Mouse (Mus musculus): Measurements from ENCODE around the gene Bahcc1. TPM values are rescaled to one million over a fixed set of nuclear protein-coding genes. Genes with fewer than 3 reads are reported as not detected.

Gene Bahcc1
- polyA plus RNA-seq, 1 experiment from 2014 or later = 9.7 TPM

DNA sequence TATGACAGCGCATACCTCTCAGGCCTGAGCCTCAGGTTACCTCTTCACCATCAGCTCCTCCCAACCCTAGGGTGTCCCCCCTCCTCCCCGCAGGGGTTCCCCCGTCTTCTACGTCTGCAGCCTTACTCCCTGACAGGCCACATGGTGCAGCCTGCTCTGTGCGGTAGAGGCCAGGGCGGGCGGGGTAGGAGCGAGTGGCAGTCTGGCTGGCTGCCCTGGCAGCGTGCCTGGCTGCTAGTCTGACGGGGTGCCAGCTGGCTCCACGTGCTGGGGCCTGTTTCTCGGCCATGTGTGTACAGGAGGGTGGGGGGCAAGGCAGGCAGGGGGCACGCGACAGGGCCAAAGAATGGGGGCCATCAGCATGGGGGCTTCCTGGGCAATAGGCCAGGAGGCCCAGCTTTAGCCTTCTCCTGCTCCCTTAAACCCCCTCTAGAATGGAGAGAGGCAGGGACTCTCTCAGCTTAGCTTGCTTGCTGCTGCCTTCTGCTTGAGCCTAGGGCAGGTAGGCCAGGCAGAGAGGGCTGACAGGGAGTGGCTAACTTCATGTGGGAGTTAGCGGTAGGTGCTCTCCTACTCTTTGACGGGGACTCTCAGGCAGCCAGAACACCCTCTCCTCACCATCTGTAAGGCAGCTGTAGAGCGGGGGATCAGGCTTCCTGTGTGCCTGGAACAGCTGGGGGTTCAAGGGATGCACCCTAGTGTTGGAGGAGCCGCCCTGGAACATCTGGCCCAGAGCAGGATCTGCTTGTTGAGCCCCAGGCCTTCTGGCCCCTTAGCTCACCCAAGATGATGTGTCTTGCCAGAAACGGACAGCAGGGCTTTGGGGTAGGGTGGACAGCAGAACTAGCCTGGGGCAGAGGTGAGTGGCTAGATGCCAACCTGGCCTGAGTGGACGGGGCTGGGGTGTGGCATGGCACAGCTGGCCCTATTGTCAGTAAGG is 28.9 kb downstream of the Bahcc1 start:
- no peaks in the 10 kb centered on the region for H3K9me3 ChIP-seq (replicated peaks; ENCODE audit: control insufficient read depth, low read length, poor library complexity, severe bottlenecking)
- H3K4me2 ChIP-seq (ENCODE audit: low read length) = no peak overlapping the region
- H3K4me3 ChIP-seq (ENCODE audit: low read depth, low read length) = no peak overlapping the region
- peak; percentile 76 for ATAC-seq
- no peaks in the 10 kb centered on the region for H3K36me3 ChIP-seq (ENCODE audit: control insufficient read depth, insufficient read depth, low read length)
- peaks cover 53% of the 10 kb centered on the region for H3K4me1 ChIP-seq (ENCODE audit: control insufficient read depth, insufficient read depth, low read length)
- H3K9ac ChIP-seq (ENCODE audit: low read depth, low read length) = no peak overlapping the region
- peak overlapping the region; percentile 65 for H3K27ac ChIP-seq (ENCODE audit: low read length)
- no peaks in the 10 kb centered on the region for H3K27me3 ChIP-seq (ENCODE audit: control insufficient read depth, insufficient read depth, low read depth, low read length)
- WGBS = 25% methylated on average over 20 of the region's 20 CpGs

DNA sequence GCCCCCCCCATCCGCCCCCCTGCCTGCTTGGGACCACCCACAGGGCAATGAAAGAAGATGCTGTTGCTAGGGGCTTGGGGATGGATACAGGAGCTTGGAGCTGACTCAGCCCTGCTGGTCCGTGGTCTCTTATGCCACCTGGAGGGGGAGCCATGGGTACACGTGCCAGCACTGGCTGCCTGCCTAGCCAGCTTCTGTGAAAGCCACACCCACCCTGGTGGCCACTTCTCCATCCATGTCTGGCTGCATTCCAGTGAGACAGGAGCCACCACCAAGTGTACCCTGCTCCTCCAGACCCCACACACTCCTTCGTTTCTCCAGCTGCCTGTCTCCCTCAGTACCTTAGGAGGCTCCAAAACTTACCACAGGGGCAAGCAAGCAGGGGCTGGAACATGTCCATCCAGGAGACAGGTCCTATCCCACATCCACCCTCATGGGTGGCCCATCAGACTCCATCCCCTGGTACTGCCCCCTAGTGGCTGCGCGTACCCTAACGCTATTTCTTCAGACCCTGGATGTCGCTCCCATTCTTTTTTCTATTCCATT is 29.7 kb downstream of the Bahcc1 start:
- H3K4me3 ChIP-seq (ENCODE audit: low read depth, low read length) = no peak overlapping the region
- H3K36me3 ChIP-seq (ENCODE audit: control insufficient read depth, insufficient read depth, low read length) = no peaks in the 10 kb centered on the region
- 27% methylated on average over 8 of the region's 8 CpGs for WGBS
- H3K4me2 ChIP-seq (ENCODE audit: low read length) = no peak overlapping the region
- peak; percentile 62 for ATAC-seq
- H3K4me1 ChIP-seq (ENCODE audit: control insufficient read depth, insufficient read depth, low read length) = peaks cover 49% of the 10 kb centered on the region
- H3K9ac ChIP-seq (ENCODE audit: low read depth, low read length) = no peak overlapping the region
- peak overlapping the region; percentile 65 for H3K27ac ChIP-seq (ENCODE audit: low read length)
- H3K27me3 ChIP-seq (ENCODE audit: control insufficient read depth, insufficient read depth, low read depth, low read length) = no peaks in the 10 kb centered on the region
- no peaks in the 10 kb centered on the region for H3K9me3 ChIP-seq (replicated peaks; ENCODE audit: control insufficient read depth, low read length, poor library complexity, severe bottlenecking)

DNA sequence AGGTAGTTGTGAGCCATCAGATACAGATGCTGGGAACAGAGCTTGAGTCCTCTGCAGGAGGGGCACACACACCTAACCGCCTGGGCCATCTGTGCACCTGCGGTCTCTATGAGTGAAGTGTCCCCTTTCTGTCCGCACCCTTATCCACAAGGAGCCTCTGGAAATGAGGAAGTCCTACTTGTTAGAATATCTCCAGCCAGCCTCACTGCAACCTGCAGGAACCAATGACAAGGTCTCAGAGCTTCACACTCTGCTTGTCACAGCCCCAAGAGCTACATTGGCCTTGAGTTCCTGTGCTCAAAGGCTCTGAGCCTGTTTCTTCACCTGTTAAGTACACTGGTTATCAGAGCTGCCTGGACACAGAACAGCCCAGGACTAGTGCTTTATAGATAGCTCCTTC is 30.4 kb downstream of the Bahcc1 start:
- Histone ChIP-seq H3K27ac (ENCODE audit: low read length) (no peak overlapping the region), H3K4me2 (ENCODE audit: low read length) (no peak overlapping the region), H3K36me3 (ENCODE audit: control insufficient read depth, insufficient read depth, low read length) (no peaks in the 10 kb centered on the region), H3K4me1 (ENCODE audit: control insufficient read depth, insufficient read depth, low read length) (peaks cover 54% of the 10 kb centered on the region), H3K27me3 (ENCODE audit: control insufficient read depth, insufficient read depth, low read depth, low read length) (no peaks in the 10 kb centered on the region), H3K9ac (ENCODE audit: low read depth, low read length) (no peak overlapping the region), H3K9me3 (replicated peaks; ENCODE audit: control insufficient read depth, low read length, poor library complexity, severe bottlenecking) (no peaks in the 10 kb centered on the region), H3K4me3 (ENCODE audit: low read depth, low read length) (no peak overlapping the region)
- 98% methylated on average over 3 of the region's 3 CpGs for WGBS
- ATAC-seq = no peak

DNA sequence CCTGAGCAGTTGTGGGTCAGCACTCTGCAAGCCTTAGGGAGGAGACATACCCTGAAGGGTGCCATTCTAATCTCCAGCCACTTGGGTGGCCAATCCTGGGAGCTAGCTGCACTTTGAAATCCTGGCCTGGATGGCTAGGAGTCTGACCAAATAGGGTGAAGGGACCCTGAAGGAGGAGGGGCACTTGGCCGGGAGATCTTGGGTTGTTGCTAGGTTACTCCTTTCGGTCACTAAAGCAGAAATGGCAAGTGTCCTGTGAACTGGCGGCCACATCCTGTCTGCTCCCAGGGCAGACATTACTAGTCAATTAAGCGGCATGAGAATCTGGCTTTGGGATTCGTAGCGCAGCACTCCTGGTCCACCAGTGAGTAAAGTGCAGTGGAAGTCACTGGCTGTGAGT is 31.3 kb downstream of the Bahcc1 start:
- 40% methylated on average over 6 of the region's 6 CpGs for WGBS
- Histone ChIP-seq H3K36me3 (ENCODE audit: control insufficient read depth, insufficient read depth, low read length) (no peaks in the 10 kb centered on the region), H3K9me3 (replicated peaks; ENCODE audit: control insufficient read depth, low read length, poor library complexity, severe bottlenecking) (no peaks in the 10 kb centered on the region), H3K9ac (ENCODE audit: low read depth, low read length) (no peak overlapping the region), H3K4me2 (ENCODE audit: low read length) (no peak overlapping the region), H3K4me1 (ENCODE audit: control insufficient read depth, insufficient read depth, low read length) (peaks cover 57% of the 10 kb centered on the region), H3K27me3 (ENCODE audit: control insufficient read depth, insufficient read depth, low read depth, low read length) (no peaks in the 10 kb centered on the region), H3K4me3 (ENCODE audit: low read depth, low read length) (no peak overlapping the region), H3K27ac (ENCODE audit: low read length) (no peak overlapping the region)
- ATAC-seq = no peak

DNA sequence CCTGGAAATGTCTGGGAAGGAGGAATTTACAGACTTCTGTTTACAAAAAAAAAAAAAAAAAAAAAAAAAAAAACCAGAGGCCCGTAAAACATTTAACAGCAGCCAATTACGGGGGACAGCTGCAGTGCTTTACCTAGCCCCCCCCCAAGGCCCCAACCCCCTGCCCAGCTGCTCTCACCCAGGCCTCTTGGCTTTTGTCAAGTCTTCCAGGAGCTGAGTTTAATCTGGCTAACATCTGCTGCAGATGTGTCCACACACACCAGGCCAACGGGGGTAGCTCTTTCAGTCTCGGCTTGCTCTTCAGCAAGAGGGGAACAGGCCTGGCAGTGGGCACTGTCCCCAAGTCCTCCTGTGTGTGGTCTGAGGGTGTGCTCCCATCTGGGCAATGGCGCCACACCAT is 32.7 kb downstream of the Bahcc1 start:
- Histone ChIP-seq H3K4me1 (ENCODE audit: control insufficient read depth, insufficient read depth, low read length) (peaks cover 46% of the 10 kb centered on the region), H3K27ac (ENCODE audit: low read length) (no peak overlapping the region), H3K4me3 (ENCODE audit: low read depth, low read length) (no peak overlapping the region), H3K27me3 (ENCODE audit: control insufficient read depth, insufficient read depth, low read depth, low read length) (no peaks in the 10 kb centered on the region), H3K9ac (ENCODE audit: low read depth, low read length) (no peak overlapping the region), H3K9me3 (replicated peaks; ENCODE audit: control insufficient read depth, low read length, poor library complexity, severe bottlenecking) (no peaks in the 10 kb centered on the region), H3K4me2 (ENCODE audit: low read length) (no peak overlapping the region), H3K36me3 (ENCODE audit: control insufficient read depth, insufficient read depth, low read length) (no peaks in the 10 kb centered on the region)
- ATAC-seq = no peak
- 54% methylated on average over 3 of the region's 5 CpGs for WGBS

DNA sequence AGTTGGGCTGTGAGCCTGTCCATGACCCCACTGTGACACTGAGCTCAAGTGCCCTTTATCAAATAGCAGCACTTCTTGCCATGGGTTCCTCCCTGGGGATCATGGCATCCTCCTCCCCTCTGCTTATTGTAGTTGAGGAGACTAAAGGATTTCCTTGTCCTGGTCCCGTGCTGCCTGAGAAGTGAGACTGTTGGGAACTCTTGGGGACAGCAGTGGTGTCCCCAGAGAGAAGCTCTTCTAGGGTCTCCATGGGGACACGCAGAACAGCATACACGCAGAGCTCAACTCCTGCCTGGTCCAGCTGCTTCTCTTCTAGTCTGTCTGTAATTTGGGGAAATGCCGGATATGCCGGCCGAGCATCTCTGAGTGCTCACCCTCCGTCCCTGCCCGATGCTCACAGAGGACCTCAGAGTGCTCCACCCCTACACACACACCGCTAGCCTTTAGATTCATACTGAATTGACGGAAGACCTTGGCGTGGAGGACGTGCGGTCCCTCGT is 33.6 kb downstream of the Bahcc1 start:
- Histone ChIP-seq H3K27ac (ENCODE audit: low read length) (no peak overlapping the region), H3K36me3 (ENCODE audit: control insufficient read depth, insufficient read depth, low read length) (peaks cover 4% of the 10 kb centered on the region), H3K4me2 (ENCODE audit: low read length) (no peak overlapping the region), H3K9ac (ENCODE audit: low read depth, low read length) (no peak overlapping the region), H3K27me3 (ENCODE audit: control insufficient read depth, insufficient read depth, low read depth, low read length) (no peaks in the 10 kb centered on the region), H3K4me3 (ENCODE audit: low read depth, low read length) (no peak overlapping the region), H3K4me1 (ENCODE audit: control insufficient read depth, insufficient read depth, low read length) (peaks cover 38% of the 10 kb centered on the region), H3K9me3 (replicated peaks; ENCODE audit: control insufficient read depth, low read length, poor library complexity, severe bottlenecking) (no peaks in the 10 kb centered on the region)
- ATAC-seq = no peak
- 83% methylated on average over 14 of the region's 14 CpGs for WGBS

DNA sequence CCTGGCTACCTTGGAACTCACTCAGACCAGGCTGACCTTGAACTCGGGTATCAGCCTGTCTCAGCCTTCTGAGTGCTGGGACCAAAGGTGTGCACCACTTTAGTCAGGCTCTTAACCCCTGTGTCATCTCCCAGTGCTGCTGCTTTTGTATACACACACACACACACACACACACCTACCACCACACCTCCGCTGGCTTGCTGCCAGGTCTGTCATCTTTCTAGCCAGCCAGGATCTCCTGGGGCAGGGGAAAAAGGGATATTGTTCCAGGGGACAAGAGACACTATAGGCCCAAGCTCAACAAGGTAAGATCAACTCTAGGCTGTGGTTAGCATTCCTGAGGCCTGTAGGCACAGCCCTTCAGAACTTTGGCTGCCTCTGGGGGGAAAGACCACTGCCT is 34.5 kb downstream of the Bahcc1 start:
- WGBS = 78% methylated on average over 2 of the region's 2 CpGs
- Histone ChIP-seq H3K4me3 (ENCODE audit: low read depth, low read length) (no peak overlapping the region), H3K27ac (ENCODE audit: low read length) (peak overlapping the region; percentile 17; the same call in 1 of the 2 replicates), H3K4me1 (ENCODE audit: control insufficient read depth, insufficient read depth, low read length) (peaks cover 28% of the 10 kb centered on the region), H3K4me2 (ENCODE audit: low read length) (no peak overlapping the region), H3K27me3 (ENCODE audit: control insufficient read depth, insufficient read depth, low read depth, low read length) (no peaks in the 10 kb centered on the region), H3K36me3 (ENCODE audit: control insufficient read depth, insufficient read depth, low read length) (peaks cover 11% of the 10 kb centered on the region), H3K9me3 (replicated peaks; ENCODE audit: control insufficient read depth, low read length, poor library complexity, severe bottlenecking) (no peaks in the 10 kb centered on the region), H3K9ac (ENCODE audit: low read depth, low read length) (no peak overlapping the region)
- ATAC-seq = no peak

DNA sequence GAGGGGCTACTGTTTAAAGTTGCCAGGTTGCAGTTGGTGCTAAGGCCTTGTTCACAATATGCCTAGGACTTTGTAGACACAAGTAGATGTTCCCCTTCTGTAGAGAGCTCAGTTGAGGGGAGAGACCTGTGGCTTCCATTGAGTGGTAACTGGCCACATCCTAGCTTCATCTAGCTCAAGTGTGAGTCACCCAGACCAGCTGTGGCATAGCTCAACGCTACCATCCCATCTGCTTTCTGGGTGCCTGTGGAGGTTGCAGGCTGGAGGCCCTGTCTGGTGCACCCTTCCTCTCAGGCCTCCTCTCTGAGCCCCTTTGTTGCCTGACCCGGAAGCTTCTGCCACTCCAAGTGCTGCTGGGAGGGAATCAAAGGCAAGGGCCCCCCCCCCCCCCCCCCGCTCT is 34.9 kb downstream of the Bahcc1 start:
- H3K4me1 ChIP-seq (ENCODE audit: control insufficient read depth, insufficient read depth, low read length) = peaks cover 24% of the 10 kb centered on the region
- no peaks in the 10 kb centered on the region for H3K9me3 ChIP-seq (replicated peaks; ENCODE audit: control insufficient read depth, low read length, poor library complexity, severe bottlenecking)
- H3K4me3 ChIP-seq (ENCODE audit: low read depth, low read length) = no peak overlapping the region
- peaks cover 14% of the 10 kb centered on the region for H3K36me3 ChIP-seq (ENCODE audit: control insufficient read depth, insufficient read depth, low read length)
- 37% methylated on average over 2 of the region's 3 CpGs for WGBS
- H3K4me2 ChIP-seq (ENCODE audit: low read length) = peak overlapping the region; percentile 18
- no peak overlapping the region for H3K9ac ChIP-seq (ENCODE audit: low read depth, low read length)
- no peak for ATAC-seq
- no peaks in the 10 kb centered on the region for H3K27me3 ChIP-seq (ENCODE audit: control insufficient read depth, insufficient read depth, low read depth, low read length)
- H3K27ac ChIP-seq (ENCODE audit: low read length) = peak overlapping the region; percentile 50

Data from midbrain, embryonic 16.5 days (tissue).